10 mouse cellular contexts compared by ENCODE assay signal in the genomic region with DNA sequence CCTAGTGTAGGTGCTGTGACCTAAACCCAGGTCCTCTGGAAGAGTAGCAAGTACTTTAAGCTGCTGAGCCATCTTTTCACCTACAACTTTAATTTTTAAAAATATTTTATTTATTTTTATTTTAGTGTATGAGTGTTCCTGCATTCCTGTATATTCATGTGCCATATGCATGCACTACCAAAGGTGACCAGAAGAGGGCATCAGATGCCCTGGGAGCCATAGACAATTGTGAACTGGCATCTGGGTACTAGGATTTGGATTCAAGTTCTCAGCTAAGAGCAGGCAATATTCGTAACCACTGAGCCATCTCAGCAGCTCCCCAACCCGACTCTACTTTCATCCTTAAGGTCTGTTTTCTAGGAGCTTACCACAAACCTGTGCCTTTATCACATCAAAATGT. TPM values are rescaled to one million over a fixed set of nuclear protein-coding genes. Genes with fewer than 3 reads are reported as not detected.
DNase-seq lines count a peak whose midpoint lies in the region; ATAC-seq and TF ChIP-seq lines count a peak whose summit lies in the region.
"Had no signal": no experiment of that assay in that cellular context is flagged by ENCODE, and none has a peak within 500 bp of the region (broad histone marks: within the 10 kb centered on the region; RNA-seq: fewer than 3 reads in every experiment).

No protein-coding gene starts in this region.

- H3K4me3 ChIP-seq in heart, adult 2 months = no peak overlapping the region
- H3K4me3 ChIP-seq in heart, embryonic 12.5 days = no peak overlapping the region
- H3K4me3 ChIP-seq: embryonic facial prominence, embryonic 13.5 days; lung, embryonic 15.5 days had no signal

- H3K4me1 ChIP-seq in heart, adult 2 months (ENCODE audit: control insufficient read depth, insufficient read depth, low read length) = no peaks in the 10 kb centered on the region
- no peaks in the 10 kb centered on the region for H3K4me1 ChIP-seq in heart, embryonic 12.5 days (replicated peaks)
- H3K4me1 ChIP-seq: embryonic facial prominence, embryonic 13.5 days; lung, embryonic 15.5 days had no signal

- no peak for ATAC-seq in heart, embryonic 12.5 days (ENCODE audit: insufficient number of reproducible peaks, low FRiP score)

- H3K27me3 ChIP-seq in heart, adult 2 months (ENCODE audit: control insufficient read depth, insufficient read depth, low read length) = no peaks in the 10 kb centered on the region
- no peaks in the 10 kb centered on the region for H3K27me3 ChIP-seq in heart, embryonic 12.5 days (replicated peaks)
- H3K27me3 ChIP-seq: embryonic facial prominence, embryonic 13.5 days; lung, embryonic 15.5 days had no signal

- H3K9ac ChIP-seq in heart, adult 2 months (ENCODE audit: low read depth, low read length) = no peak overlapping the region
- no peak overlapping the region for H3K9ac ChIP-seq in heart, embryonic 12.5 days
- H3K9ac ChIP-seq: embryonic facial prominence, embryonic 13.5 days; lung, embryonic 15.5 days had no signal

- intact Hi-C loops in heart, adult 2 months (cut with DNase I) = loop anchor here (5.0 kb wide), 1 partner anchor 412 kb away; no protein-coding TSS in a partner anchor

- TF ChIP-seq EP300 in heart, adult 2 months (IDR thresholded peaks at IDR 0.05; ENCODE audit: insufficient read depth, low read depth, low read length) = no peak

- WGBS in heart, adult 2 months = 77% methylated on average over 2 of the region's 2 CpGs
- WGBS in heart, embryonic 12.5 days = 81% methylated on average over 2 of the region's 2 CpGs

- peak; percentile 27 to 53 for DNase-seq in heart, adult 2 months
- peak; percentile 45 for DNase-seq in urinary bladder, postnatal 14 days (ENCODE audit: low spot score)
- DNase-seq in urinary bladder, postnatal 10 days (ENCODE audit: low spot score) = no peak
- peak; percentile 31 for DNase-seq in cerebellum, adult 9-11 months
- peak; percentile 30 for DNase-seq in hindlimb bud, embryonic 11.5 days (ENCODE audit: extremely low spot score, low read depth, low spot score)
- DNase-seq in lung, postnatal 25 days (ENCODE audit: low spot score) = peak; percentile 39
- DNase-seq in thymus, postnatal 25 days = peak; percentile 61

- TF ChIP-seq POLR2A in heart, adult 2 months (IDR thresholded peaks at IDR 0.05; ENCODE audit: insufficient read depth, low read depth, low read length) = no peak

- no peak overlapping the region for H3K4me2 ChIP-seq in heart, embryonic 12.5 days
- H3K4me2 ChIP-seq: embryonic facial prominence, embryonic 13.5 days; lung, embryonic 15.5 days had no signal

- peak; percentile 96; the same call in 1 of the 2 replicates for TF ChIP-seq CTCF in heart, adult 2 months (IDR thresholded peaks at IDR 0.05)

- no peak overlapping the region for H3K27ac ChIP-seq in heart, adult 2 months
- H3K27ac ChIP-seq in heart, embryonic 12.5 days (ENCODE audit: poor library complexity, severe bottlenecking) = no peak overlapping the region
- H3K27ac ChIP-seq: embryonic facial prominence, embryonic 13.5 days; lung, embryonic 15.5 days had no signal

- no peaks in the 10 kb centered on the region for H3K79me2 ChIP-seq in heart, adult 2 months (replicated peaks; ENCODE audit: control insufficient read depth, insufficient read depth, low read length)

- H3K36me3 ChIP-seq in heart, adult 2 months (ENCODE audit: control insufficient read depth, insufficient read depth, low read length) = no peaks in the 10 kb centered on the region
- H3K36me3 ChIP-seq in heart, embryonic 12.5 days = peaks cover 100% of the 10 kb centered on the region

- no peaks in the 10 kb centered on the region for H3K9me3 ChIP-seq in heart, embryonic 12.5 days (replicated peaks)
- H3K9me3 ChIP-seq: embryonic facial prominence, embryonic 13.5 days; lung, embryonic 15.5 days had no signal

RNA-seq across cellular contexts. Expression of a gene that starts 32.7 kb away (rescaled TPM):
- total RNA-seq in heart, adult 2 months (2021) = 10 to 100 TPM; 46.3 to 47.9 TPM
- polyA plus RNA-seq in heart, adult 2 months (2012; rRNA removed) = 30.2 and 36.4 TPM in 2 replicates
- polyA plus RNA-seq in heart, embryonic 12.5 days (2016; fragmentation: Nextera tagmentation; extraction: Ambion mirVana) = 43.7 TPM in 2 replicates

RNA-seq across cellular contexts. Expression of a gene that starts 32.8 kb away (rescaled TPM):
- 10 to 100 TPM in 1 of 2 experiments, 1 to 10 TPM in 1; 9.3 to 11.5 TPM for total RNA-seq in heart, adult 2 months (2021)
- polyA plus RNA-seq in heart, adult 2 months (2012; rRNA removed) = 8.2 and 10.4 TPM in 2 replicates
- polyA plus RNA-seq in heart, embryonic 12.5 days (2016; fragmentation: Nextera tagmentation; extraction: Ambion mirVana) = 9.4 and 10.3 TPM in 2 replicates
